Mouse (Mus musculus): ENCODE data around the gene Sec16b. TPM values are rescaled to one million over a fixed set of nuclear protein-coding genes. Genes with fewer than 3 reads are reported as not detected.

Sec16b gene
- 0.20 and 0.34 TPM in 2 replicates for polyA plus RNA-seq (2014; fragmentation: Nextera tagmentation; extraction: Ambion mirVana)

GRCm38 (mm10) chr1:157506522-157506921 lies at the start of gene Sec16b:
TSS of gene Sec16b (plus strand) at chr1:157506728.
- Histone ChIP-seq H3K27ac (replicated peaks; ENCODE audit: low read depth, low read length) (no peak within 1 kb of the TSS), H3K27me3 (ENCODE audit: control insufficient read depth, insufficient read depth, low read length) (no peaks in the 10 kb centered on the region)

GRCm38 (mm10) chr1:157457789-157458188 lies 48.7 kb upstream of the Sec16b start:
- DNase-seq (no peak), ATAC-seq (ENCODE audit: low FRiP score, low TSS enrichment) (no peak)
- no peak overlapping the region for H3K4me3 ChIP-seq (replicated peaks; ENCODE audit: low read depth, low read length)
- H3K27me3 ChIP-seq (ENCODE audit: control insufficient read depth, insufficient read depth, low read length), result no peaks in the 10 kb centered on the region
- no peak overlapping the region for H3K4me2 ChIP-seq (ENCODE audit: low read length)
- no peak overlapping the region for H3K9ac ChIP-seq (replicated peaks; ENCODE audit: low read length)
- no peaks in the 10 kb centered on the region for H3K36me3 ChIP-seq (ENCODE audit: control insufficient read depth, insufficient read depth, low read length)
- peak overlapping the region; percentile 14; the same call in 1 of the 2 replicates for H3K27ac ChIP-seq (replicated peaks; ENCODE audit: low read depth, low read length)
- H3K4me1 ChIP-seq (ENCODE audit: control insufficient read depth, insufficient read depth, low read length), result peaks cover 7% of the 10 kb centered on the region
- 17% methylated on average over 3 of the region's 3 CpGs for WGBS
- no peaks in the 10 kb centered on the region for H3K9me3 ChIP-seq (ENCODE audit: control insufficient read depth, low read length)

More at GRCm38 (mm10) chr1:157506522-157506921, at the start of gene Sec16b:
- 0 out of 2 replicates have a peak, but pooled peaks cover 3% of the 10 kb centered on the region for H3K4me1 ChIP-seq (ENCODE audit: control insufficient read depth, insufficient read depth, low read length)
- ATAC-seq (ENCODE audit: low FRiP score, low TSS enrichment), result no peak
- H3K9ac ChIP-seq (replicated peaks; ENCODE audit: low read length), result no peak within 1 kb of the TSS
- H3K36me3 ChIP-seq (ENCODE audit: control insufficient read depth, insufficient read depth, low read length), result no peaks in the 10 kb centered on the region
- 28% methylated on average over 5 of the region's 5 CpGs for WGBS
- no peaks in the 10 kb centered on the region for H3K9me3 ChIP-seq (ENCODE audit: control insufficient read depth, low read length)
- H3K4me3 ChIP-seq (replicated peaks; ENCODE audit: low read depth, low read length), result no peak within 1 kb of the TSS
- peak; percentile 40 for DNase-seq
- H3K4me2 ChIP-seq (ENCODE audit: low read length), result no peak within 1 kb of the TSS

GRCm38 (mm10) chr1:157458421-157459208 lies 47.9 kb upstream of the Sec16b start, which contains the start of gene Cryzl2:
TSS of gene Cryzl2 (plus strand) at chr1:157458577.
- Histone ChIP-seq H3K4me2 (ENCODE audit: low read length) (peak within 1 kb of the TSS; percentile 52), H3K9ac (replicated peaks; ENCODE audit: low read length) (no peak within 1 kb of the TSS; the same call in 1 of the 2 replicates), H3K9me3 (ENCODE audit: control insufficient read depth, low read length) (no peaks in the 10 kb centered on the region), H3K27ac (replicated peaks; ENCODE audit: low read depth, low read length) (peak within 1 kb of the TSS; percentile 41), H3K36me3 (ENCODE audit: control insufficient read depth, insufficient read depth, low read length) (no peaks in the 10 kb centered on the region), H3K4me3 (replicated peaks; ENCODE audit: low read depth, low read length) (peak within 1 kb of the TSS; percentile 20; the same call in 1 of the 2 replicates), H3K27me3 (ENCODE audit: control insufficient read depth, insufficient read depth, low read length) (no peaks in the 10 kb centered on the region), H3K4me1 (ENCODE audit: control insufficient read depth, insufficient read depth, low read length) (peaks cover 7% of the 10 kb centered on the region)
- peak; percentile 80 for DNase-seq
- peak; percentile 86 for ATAC-seq (ENCODE audit: low FRiP score, low TSS enrichment)
- 1% methylated on average over 28 of the region's 29 CpGs for WGBS

- H3K27me3 ChIP-seq (ENCODE audit: control insufficient read depth, insufficient read depth, low read length), result no peaks in the 10 kb centered on the region
- H3K9ac ChIP-seq (replicated peaks; ENCODE audit: low read length), result no peak overlapping the region
- 94% methylated on average over 5 of the region's 5 CpGs for WGBS
These were observed 46.6 kb upstream of the Sec16b start for GRCm38 (mm10) chr1:157459904-157460303.

GRCm38 (mm10) chr1:157461276-157461675 lies 45.3 kb upstream of the Sec16b start:
- no peak overlapping the region for H3K4me2 ChIP-seq (ENCODE audit: low read length)
- H3K4me1 ChIP-seq (ENCODE audit: control insufficient read depth, insufficient read depth, low read length), result peaks cover 7% of the 10 kb centered on the region
- no peaks in the 10 kb centered on the region for H3K9me3 ChIP-seq (ENCODE audit: control insufficient read depth, low read length)
- H3K27ac ChIP-seq (replicated peaks; ENCODE audit: low read depth, low read length), result no peak overlapping the region
- H3K9ac ChIP-seq (replicated peaks; ENCODE audit: low read length), result no peak overlapping the region
- ATAC-seq (ENCODE audit: low FRiP score, low TSS enrichment) (no peak), DNase-seq (no peak)
- 95% methylated on average over 5 of the region's 5 CpGs for WGBS
- H3K4me3 ChIP-seq (replicated peaks; ENCODE audit: low read depth, low read length), result no peak overlapping the region
- H3K27me3 ChIP-seq (ENCODE audit: control insufficient read depth, insufficient read depth, low read length), result no peaks in the 10 kb centered on the region
- no peaks in the 10 kb centered on the region for H3K36me3 ChIP-seq (ENCODE audit: control insufficient read depth, insufficient read depth, low read length)

More at GRCm38 (mm10) chr1:157459904-157460303, 46.6 kb upstream of the Sec16b start:
- Histone ChIP-seq H3K27ac (replicated peaks; ENCODE audit: low read depth, low read length) (no peak overlapping the region), H3K36me3 (ENCODE audit: control insufficient read depth, insufficient read depth, low read length) (no peaks in the 10 kb centered on the region), H3K9me3 (ENCODE audit: control insufficient read depth, low read length) (no peaks in the 10 kb centered on the region), H3K4me1 (ENCODE audit: control insufficient read depth, insufficient read depth, low read length) (peaks cover 7% of the 10 kb centered on the region), H3K4me2 (ENCODE audit: low read length) (no peak overlapping the region), H3K4me3 (replicated peaks; ENCODE audit: low read depth, low read length) (no peak overlapping the region)
- DNase-seq, result no peak
- ATAC-seq (ENCODE audit: low FRiP score, low TSS enrichment), result no peak

DNA sequence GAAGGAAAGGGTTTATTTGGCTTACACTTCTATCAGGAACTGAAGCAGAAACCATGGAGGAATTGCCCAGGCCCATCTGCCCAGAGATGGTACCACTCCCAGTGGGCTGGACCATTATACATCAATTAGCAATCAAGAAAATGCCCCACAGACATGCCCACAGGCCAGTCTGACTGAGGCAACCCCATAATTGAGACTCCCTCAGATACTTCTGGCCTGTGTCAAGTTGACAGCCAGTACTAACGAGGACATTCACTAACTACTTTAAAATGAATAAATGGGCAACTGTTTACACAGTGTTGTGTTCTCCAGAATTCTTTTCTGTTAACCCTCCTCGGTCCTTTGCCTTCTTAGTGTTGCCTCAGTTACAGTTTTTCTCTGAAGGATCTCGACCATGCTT lies 44.2 kb upstream of the Sec16b start:
- H3K4me1 ChIP-seq (ENCODE audit: control insufficient read depth, insufficient read depth, low read length), result peaks cover 7% of the 10 kb centered on the region
- no peak overlapping the region for H3K9ac ChIP-seq (replicated peaks; ENCODE audit: low read length)
- H3K9me3 ChIP-seq (ENCODE audit: control insufficient read depth, low read length), result no peaks in the 10 kb centered on the region
- no peaks in the 10 kb centered on the region for H3K36me3 ChIP-seq (ENCODE audit: control insufficient read depth, insufficient read depth, low read length)
- no peak overlapping the region for H3K27ac ChIP-seq (replicated peaks; ENCODE audit: low read depth, low read length)
- DNase-seq (no peak), ATAC-seq (ENCODE audit: low FRiP score, low TSS enrichment) (no peak)
- no peak overlapping the region for H3K4me3 ChIP-seq (replicated peaks; ENCODE audit: low read depth, low read length)
- no peak overlapping the region for H3K4me2 ChIP-seq (ENCODE audit: low read length)
- no peaks in the 10 kb centered on the region for H3K27me3 ChIP-seq (ENCODE audit: control insufficient read depth, insufficient read depth, low read length)
- WGBS, result 61% methylated on average over 3 of the region's 3 CpGs

GRCm38 (mm10) chr1:157465194-157465593 lies 41.3 kb upstream of the Sec16b start:
- WGBS, result 77% methylated on average over 3 of the region's 3 CpGs
- H3K9me3 ChIP-seq (ENCODE audit: control insufficient read depth, low read length), result no peaks in the 10 kb centered on the region
- no peaks in the 10 kb centered on the region for H3K36me3 ChIP-seq (ENCODE audit: control insufficient read depth, insufficient read depth, low read length)
- H3K9ac ChIP-seq (replicated peaks; ENCODE audit: low read length), result no peak overlapping the region
- no peak for ATAC-seq (ENCODE audit: low FRiP score, low TSS enrichment)
- no peaks in the 10 kb centered on the region for H3K27me3 ChIP-seq (ENCODE audit: control insufficient read depth, insufficient read depth, low read length)
- no peak for DNase-seq
- H3K4me1 ChIP-seq (ENCODE audit: control insufficient read depth, insufficient read depth, low read length), result no peaks in the 10 kb centered on the region
- H3K27ac ChIP-seq (replicated peaks; ENCODE audit: low read depth, low read length), result no peak overlapping the region
- H3K4me2 ChIP-seq (ENCODE audit: low read length), result no peak overlapping the region
- H3K4me3 ChIP-seq (replicated peaks; ENCODE audit: low read depth, low read length), result no peak overlapping the region

DNA sequence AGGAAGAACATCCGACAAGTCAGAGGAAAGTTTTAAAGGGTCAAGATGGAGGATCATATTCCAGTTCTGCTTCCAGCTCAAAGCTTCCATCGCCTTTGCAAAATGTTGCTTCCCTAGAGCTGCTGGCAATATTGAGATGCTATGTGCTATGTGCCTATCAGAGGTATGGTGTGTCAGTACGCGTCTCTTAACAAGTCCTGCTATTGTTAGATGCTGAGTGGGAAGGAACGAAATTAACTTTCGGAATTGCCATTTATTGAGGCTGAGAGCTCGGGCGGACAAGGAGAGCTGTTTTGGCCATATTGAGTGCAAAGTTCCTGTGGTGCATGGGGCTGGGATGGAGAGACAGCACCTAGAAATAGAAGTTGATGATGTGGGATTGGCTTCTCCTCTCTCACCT lies 38.7 kb upstream of the Sec16b start:
- Histone ChIP-seq H3K36me3 (ENCODE audit: control insufficient read depth, insufficient read depth, low read length) (no peaks in the 10 kb centered on the region), H3K4me3 (replicated peaks; ENCODE audit: low read depth, low read length) (no peak overlapping the region), H3K27me3 (ENCODE audit: control insufficient read depth, insufficient read depth, low read length) (no peaks in the 10 kb centered on the region), H3K27ac (replicated peaks; ENCODE audit: low read depth, low read length) (no peak overlapping the region), H3K4me2 (ENCODE audit: low read length) (no peak overlapping the region), H3K9me3 (ENCODE audit: control insufficient read depth, low read length) (no peaks in the 10 kb centered on the region), H3K4me1 (ENCODE audit: control insufficient read depth, insufficient read depth, low read length) (no peaks in the 10 kb centered on the region), H3K9ac (replicated peaks; ENCODE audit: low read length) (no peak overlapping the region)
- ATAC-seq (ENCODE audit: low FRiP score, low TSS enrichment) (no peak), DNase-seq (no peak)
- WGBS, result 95% methylated on average over 8 of the region's 8 CpGs

Data from midbrain, embryonic 14.5 days (tissue).